Mouse (Mus musculus) kidney, postnatal 4 days (tissue): ENCODE data around the gene Elob.

Experiments
- DNase-seq, 2 experiments: peaks; one replicate each; pipeline ENCODE4 v3.0.0; 2021; ENCODE audit warnings: mixed read lengths in 2 of 2

The Elob gene

DNA sequence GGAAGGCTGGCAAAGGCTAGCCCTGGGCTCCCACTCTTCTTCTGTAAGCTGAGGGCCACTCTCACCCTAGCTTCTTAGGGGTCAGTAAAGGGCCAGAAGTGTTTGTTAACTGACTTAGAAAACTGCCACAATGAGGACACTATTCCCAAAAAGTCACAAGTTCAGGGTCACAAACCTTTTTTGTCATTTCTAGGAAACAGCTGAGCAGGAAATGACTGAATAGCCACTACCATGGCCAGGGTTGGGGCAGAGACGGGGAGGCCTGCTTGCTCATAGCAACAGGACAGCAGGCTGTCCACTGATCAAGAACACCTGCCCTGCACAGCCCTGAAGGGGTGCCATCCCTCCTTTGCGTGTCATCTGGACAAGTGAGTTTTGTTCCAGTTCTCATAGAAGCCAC, 51.8 kb downstream of the Elob start:
- no peak for DNase-seq

DNA sequence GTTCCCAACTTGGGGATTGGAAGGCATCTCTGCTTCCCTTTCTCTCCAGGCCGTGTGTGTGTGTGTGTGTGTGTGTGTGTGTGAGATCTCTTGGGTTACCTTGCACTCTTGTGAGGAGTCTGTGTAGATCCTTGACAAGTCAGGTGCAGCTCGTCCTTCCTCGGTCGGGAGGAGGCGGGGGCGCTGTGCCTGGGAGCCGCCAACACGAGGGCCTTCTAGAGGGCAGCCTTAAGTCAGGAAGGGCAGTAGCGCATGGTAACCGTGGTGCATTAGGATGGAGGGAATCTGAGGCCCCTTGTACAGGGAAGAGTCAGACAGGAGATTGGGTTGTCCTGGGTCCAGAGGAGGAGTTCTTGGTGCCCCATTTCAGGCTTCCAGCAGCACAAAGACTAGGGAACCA, 52.7 kb downstream of the Elob start:
- DNase-seq, result no peak
